Mouse (Mus musculus) midbrain, embryonic 10.5 days (tissue): ENCODE measurements around the gene Emcn. TPM values are rescaled to one million over a fixed set of nuclear protein-coding genes. Genes with fewer than 3 reads are reported as not detected.
A peak's percentile ranks its signal among the peaks of the same experiment; 100 is the strongest.

Source experiments
- DNase-seq: peaks from one replicate; pipeline ENCODE4 v3.0.0-alpha.2; 2017; ENCODE audit warnings: low spot score
- H3K27ac ChIP-seq: fragments of 300-500 bp; sonication (generic); replicated peaks from 2 replicates; pipeline ENCODE4 v1.5.1; 2016; ENCODE audit warnings: mild to moderate bottlenecking
- H3K27me3 ChIP-seq: fragments of 300-500 bp; sonication (generic); 2 replicates; pipeline ENCODE4 v1.6.1; 2016; ENCODE audit warnings: low read depth, mild to moderate bottlenecking; ENCODE audit not compliant: poor library complexity, severe bottlenecking
- H3K36me3 ChIP-seq: fragments of 300-500 bp; sonication (generic); 2 replicates; pipeline ENCODE4 v1.6.1; 2016; ENCODE audit warnings: mild to moderate bottlenecking, moderate library complexity
- H3K4me1 ChIP-seq: fragments of 300-500 bp; sonication (generic); 2 replicates; pipeline ENCODE4 v1.6.1; 2016
- H3K4me3 ChIP-seq: fragments of 300-500 bp; sonication (generic); 2 replicates; pipeline ENCODE4 v1.5.1; 2016; ENCODE audit warnings: mild to moderate bottlenecking, moderate library complexity
- H3K9me3 ChIP-seq: fragments of 300-500 bp; sonication (generic); replicated peaks from 2 replicates; pipeline ENCODE4 v1.6.1; 2016; ENCODE audit warnings: mild to moderate bottlenecking
- WGBS: fragments of 180-500 bp; shearing (Covaris S2); methylation state at CpG from one replicate; pipeline ENCODE4 v1.1.7; 2016; 5-methylcytosine and 5-hydroxymethylcytosine counted together
- polyA plus RNA-seq: library from polyadenylated mRNA; unstranded; fragments of >200 nt; fragmentation: Nextera tagmentation; extraction: Ambion mirVana; gene quantifications from 2 replicates; pipeline ENCODE4 v1.2.1, GENCODE M21; 2016

Emcn gene
- polyA plus RNA-seq, result 17.7 and 26.6 TPM in 2 replicates

DNA sequence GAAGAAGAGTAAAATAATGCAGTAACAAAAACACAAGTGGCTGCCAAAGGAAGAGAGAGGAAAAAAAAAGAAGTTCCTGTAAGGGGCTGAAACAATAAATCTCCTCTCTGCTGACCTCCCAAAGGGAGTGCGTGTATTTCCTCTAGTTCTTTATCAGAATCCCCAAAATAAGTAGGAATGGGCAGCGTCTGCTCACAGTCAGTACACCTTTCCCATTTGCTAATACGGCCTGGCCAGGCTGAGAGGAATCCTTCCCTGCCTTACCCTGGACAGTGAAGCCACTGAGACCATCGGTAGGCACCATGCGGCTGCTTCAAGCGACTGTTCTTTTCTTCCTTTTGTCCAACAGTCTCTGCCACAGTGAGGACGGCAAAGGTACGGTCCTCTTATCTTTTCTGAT lies at the start of gene Emcn:
Gene Emcn, plus strand, starts transcription at position 130 of the 400 bp plus-strand sequence.
- H3K27ac ChIP-seq, result peak within 1 kb of the TSS; percentile 42; the same call in 1 of the 2 replicates
- no peaks in the 10 kb centered on the region for H3K4me1 ChIP-seq
- H3K9me3 ChIP-seq, result no peaks in the 10 kb centered on the region
- DNase-seq, result no peak
- no peak within 1 kb of the TSS for H3K4me3 ChIP-seq
- H3K27me3 ChIP-seq, result no peaks in the 10 kb centered on the region
- WGBS, result 74% methylated on average over 8 of the region's 8 CpGs
- H3K36me3 ChIP-seq, result no peaks in the 10 kb centered on the region

DNA sequence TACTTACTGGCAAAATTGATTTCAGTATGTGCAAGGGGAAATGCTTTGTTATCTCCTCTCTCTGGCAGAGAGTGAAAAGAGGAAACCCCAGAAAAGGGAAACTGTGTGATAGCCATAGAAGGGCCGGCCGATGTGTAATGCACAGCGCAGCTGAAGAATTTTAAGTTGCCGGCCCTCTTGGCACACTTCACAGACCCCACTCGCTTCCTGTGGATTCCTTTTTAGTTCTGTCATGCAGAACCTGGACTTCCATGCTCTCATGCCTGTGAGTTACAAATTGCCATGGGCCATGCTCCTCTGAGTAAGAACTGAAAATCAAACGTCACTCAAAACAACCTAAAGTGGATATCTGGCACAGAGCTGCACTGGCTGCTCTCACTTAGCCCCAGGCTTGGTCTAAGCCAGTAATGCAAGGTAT lies 47.7 kb upstream of the Emcn start:
- no peak for DNase-seq
- 81% methylated on average over 6 of the region's 6 CpGs for WGBS
- no peaks in the 10 kb centered on the region for H3K27me3 ChIP-seq

DNA sequence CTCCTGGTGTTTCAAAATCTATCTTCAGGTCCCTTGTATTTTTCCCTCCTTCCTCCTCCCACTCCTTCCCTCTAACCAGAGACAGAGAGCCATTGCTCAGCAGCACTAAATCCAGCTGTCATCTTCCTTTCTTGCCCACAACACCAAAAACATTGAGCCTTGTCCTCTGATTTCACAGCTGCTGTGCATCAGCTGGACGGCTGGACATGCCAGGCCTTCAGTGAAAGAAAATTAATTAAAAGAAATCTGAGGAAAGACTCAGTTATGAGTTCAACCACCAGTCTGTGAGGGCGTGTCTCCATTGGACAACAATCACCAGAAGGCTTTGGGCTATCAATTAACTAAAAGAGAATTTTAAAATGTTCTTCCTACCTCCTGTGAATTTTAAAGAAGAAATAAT lies 42.6 kb upstream of the Emcn start:
- H3K4me1 ChIP-seq, result no peaks in the 10 kb centered on the region
- WGBS, result 82% methylated on average over 2 of the region's 2 CpGs
- H3K27me3 ChIP-seq, result no peaks in the 10 kb centered on the region
- no peaks in the 10 kb centered on the region for H3K9me3 ChIP-seq
- DNase-seq, result no peak
- H3K27ac ChIP-seq, result no peak overlapping the region
- H3K36me3 ChIP-seq, result no peaks in the 10 kb centered on the region
- H3K4me3 ChIP-seq, result no peak overlapping the region

More for the DNA sequence above, 47.7 kb upstream of the Emcn start:
- H3K4me1 ChIP-seq, result no peaks in the 10 kb centered on the region
- no peak overlapping the region for H3K27ac ChIP-seq
- no peak overlapping the region for H3K4me3 ChIP-seq
- no peaks in the 10 kb centered on the region for H3K36me3 ChIP-seq
- no peaks in the 10 kb centered on the region for H3K9me3 ChIP-seq

DNA sequence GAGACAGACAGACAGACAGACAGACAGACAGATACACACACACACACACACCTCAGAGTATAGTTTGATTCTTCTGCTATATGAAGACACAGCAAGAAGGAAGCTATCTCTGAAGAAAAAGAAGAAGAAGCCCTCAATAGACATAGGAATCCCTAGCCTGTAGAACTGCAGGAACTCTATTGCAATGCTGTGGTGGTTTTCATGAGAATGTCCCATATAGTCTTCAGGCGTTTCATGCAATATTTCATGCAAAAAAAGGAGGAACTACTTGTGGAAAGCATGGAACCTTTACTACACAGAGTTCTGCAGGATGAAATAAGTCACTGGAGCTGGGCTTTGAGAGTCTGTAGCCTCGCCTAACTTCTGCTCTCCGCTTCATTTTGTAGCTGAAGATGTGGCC lies 40.7 kb upstream of the Emcn start:
- Histone ChIP-seq H3K27me3 (no peaks in the 10 kb centered on the region), H3K36me3 (no peaks in the 10 kb centered on the region), H3K27ac (no peak overlapping the region), H3K9me3 (no peaks in the 10 kb centered on the region), H3K4me1 (no peaks in the 10 kb centered on the region), H3K4me3 (no peak overlapping the region)
- no peak for DNase-seq
- 89% methylated on average over 3 of the region's 3 CpGs for WGBS

DNA sequence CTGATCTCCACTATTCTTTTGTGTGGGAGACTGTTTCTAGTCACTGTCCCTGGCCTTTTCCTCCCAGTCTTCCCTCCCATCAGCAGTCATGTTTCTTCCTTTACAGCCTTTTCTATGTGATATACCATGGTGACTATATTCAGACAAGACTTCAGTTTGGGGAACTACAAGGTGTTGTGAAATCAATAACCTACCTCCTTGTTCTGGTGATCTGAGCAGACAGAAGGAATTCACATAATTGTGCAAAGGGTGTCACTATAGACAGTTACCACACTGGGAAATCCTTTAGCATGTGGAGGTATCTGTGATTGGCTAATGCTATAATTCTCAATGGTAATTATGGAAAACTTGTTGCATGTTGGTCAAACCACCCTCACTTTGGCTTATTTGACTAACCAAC lies 39.7 kb upstream of the Emcn start:
- H3K27me3 ChIP-seq, result no peaks in the 10 kb centered on the region

DNA sequence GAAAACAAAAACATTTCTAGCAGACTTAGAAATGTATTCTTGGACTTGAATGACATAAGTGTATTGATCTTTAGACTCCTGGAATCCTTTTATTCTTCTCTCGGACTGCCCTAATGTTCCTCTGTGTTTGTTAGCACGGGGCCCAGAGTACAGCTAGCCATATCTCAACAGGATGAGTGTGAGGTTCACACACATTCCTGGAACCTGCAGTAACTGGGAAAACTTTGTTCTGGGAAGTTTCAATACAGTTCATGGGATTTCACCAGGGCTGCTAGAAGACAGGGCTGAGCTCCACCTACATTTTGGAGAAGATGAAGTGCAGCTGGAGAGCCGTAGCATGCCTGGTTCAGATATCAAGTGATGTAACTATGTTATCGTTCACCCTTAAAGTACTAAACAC lies 38.1 kb upstream of the Emcn start:
- Histone ChIP-seq H3K27me3 (no peaks in the 10 kb centered on the region), H3K36me3 (no peaks in the 10 kb centered on the region), H3K27ac (no peak overlapping the region), H3K4me3 (no peak overlapping the region), H3K9me3 (no peaks in the 10 kb centered on the region), H3K4me1 (no peaks in the 10 kb centered on the region)
- WGBS, result 84% methylated on average over 4 of the region's 4 CpGs
- no peak for DNase-seq

More for the DNA sequence above, 39.7 kb upstream of the Emcn start:
- no peak for DNase-seq
- Histone ChIP-seq H3K4me1 (no peaks in the 10 kb centered on the region), H3K4me3 (no peak overlapping the region), H3K27ac (no peak overlapping the region), H3K9me3 (no peaks in the 10 kb centered on the region), H3K36me3 (no peaks in the 10 kb centered on the region)

DNA sequence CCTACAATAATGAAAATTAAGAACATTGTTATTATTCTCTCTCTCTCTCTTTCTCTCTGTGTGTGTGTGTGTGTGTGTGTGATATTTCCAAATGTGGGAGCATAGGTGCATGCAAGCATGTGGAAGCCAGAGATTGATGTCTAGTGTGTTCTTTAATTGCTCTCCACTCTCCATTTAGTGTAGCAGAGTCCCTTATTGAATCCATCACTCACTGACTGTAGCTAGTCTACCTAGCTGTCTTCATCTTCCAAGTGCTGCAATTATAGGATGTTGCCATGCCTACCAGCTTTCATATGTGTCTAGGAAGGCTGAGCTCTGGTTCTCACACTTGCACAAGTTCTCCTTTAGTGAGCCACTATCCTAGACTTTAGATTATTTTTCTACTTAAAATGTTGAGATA lies 30.9 kb upstream of the Emcn start:
- H3K4me3 ChIP-seq, result no peak overlapping the region
- no peaks in the 10 kb centered on the region for H3K36me3 ChIP-seq
- H3K4me1 ChIP-seq, result no peaks in the 10 kb centered on the region
- no peaks in the 10 kb centered on the region for H3K9me3 ChIP-seq
- DNase-seq, result no peak
- no peak overlapping the region for H3K27ac ChIP-seq
- H3K27me3 ChIP-seq, result no peaks in the 10 kb centered on the region

DNA sequence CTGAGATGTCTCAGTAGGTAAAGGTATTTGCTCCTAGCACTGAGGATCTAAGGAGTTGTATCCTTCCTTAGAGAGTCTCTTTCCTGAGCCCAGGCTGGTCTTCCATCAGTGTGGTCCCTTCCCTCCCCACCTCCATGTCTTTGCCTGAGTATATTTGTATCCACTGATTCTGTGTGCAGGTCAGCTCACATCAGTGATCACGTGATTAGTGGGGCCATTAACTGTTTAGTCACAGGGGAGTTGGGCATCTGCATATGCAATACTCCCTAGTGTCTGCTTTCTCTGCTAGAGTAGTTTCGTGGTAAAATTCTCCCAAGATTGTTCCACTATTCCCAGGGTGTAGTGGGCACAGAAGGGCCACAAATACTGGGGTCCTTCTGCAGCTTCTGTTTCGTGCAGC lies 28.3 kb upstream of the Emcn start:
- WGBS, result 77% methylated on average over 3 of the region's 3 CpGs
- no peaks in the 10 kb centered on the region for H3K27me3 ChIP-seq
- no peaks in the 10 kb centered on the region for H3K36me3 ChIP-seq
- no peaks in the 10 kb centered on the region for H3K9me3 ChIP-seq
- H3K27ac ChIP-seq, result no peak overlapping the region
- DNase-seq, result no peak
- no peak overlapping the region for H3K4me3 ChIP-seq
- H3K4me1 ChIP-seq, result no peaks in the 10 kb centered on the region

DNA sequence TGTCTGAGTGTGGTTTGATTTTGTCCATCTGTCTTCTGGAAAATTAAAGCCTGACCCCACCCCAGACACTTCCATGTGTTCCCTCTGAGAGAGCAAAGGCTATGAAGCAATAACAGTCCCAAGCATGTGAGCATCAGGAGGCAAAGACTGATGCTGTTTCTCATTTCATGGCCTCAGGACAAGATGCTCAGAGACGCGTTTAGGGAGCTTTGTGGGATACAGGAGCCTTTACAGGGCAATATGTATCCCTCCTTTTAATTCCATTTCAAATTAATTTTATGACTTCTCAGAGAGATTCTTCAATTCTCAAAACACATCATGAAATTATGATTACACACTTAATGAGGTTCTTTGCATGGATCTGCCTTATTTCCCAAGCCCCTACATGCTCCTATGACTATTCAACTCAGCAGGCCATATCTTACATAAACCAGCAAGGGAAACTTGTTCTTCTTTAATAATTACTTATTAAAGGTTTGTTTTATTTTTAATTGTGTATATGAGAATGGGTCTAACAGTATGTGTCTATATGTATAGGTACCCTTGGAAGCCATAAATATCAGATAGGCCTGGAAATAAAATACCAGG lies 27.0 kb upstream of the Emcn start:
- H3K4me3 ChIP-seq, result no peak overlapping the region
- 89% methylated on average over 2 of the region's 2 CpGs for WGBS
- no peak overlapping the region for H3K27ac ChIP-seq
- no peaks in the 10 kb centered on the region for H3K36me3 ChIP-seq
- no peaks in the 10 kb centered on the region for H3K27me3 ChIP-seq
- no peaks in the 10 kb centered on the region for H3K9me3 ChIP-seq
- no peak for DNase-seq
- no peaks in the 10 kb centered on the region for H3K4me1 ChIP-seq

DNA sequence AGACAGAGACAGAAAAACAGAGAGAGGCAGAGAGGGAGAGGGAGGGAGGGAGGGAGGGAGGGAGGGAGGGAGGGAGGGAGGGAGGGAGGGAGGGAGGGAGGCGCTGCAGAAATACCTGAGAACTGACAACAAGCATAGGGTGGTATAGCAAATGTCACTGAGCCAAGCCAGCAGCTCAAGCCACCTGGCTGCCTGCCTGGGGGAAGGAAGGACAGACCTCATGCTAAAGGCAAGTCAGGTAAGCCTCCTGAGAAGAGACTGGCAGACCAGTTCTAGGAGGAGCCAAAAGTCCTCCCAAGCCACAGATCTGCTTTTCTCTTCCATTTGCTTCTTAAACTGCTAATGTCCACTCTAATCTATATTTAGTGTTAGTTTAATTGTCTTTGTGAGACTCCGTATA lies 22.5 kb upstream of the Emcn start:
- Histone ChIP-seq H3K27me3 (no peaks in the 10 kb centered on the region), H3K4me1 (peaks cover 12% of the 10 kb centered on the region), H3K27ac (no peak overlapping the region), H3K9me3 (no peaks in the 10 kb centered on the region), H3K4me3 (no peak overlapping the region), H3K36me3 (no peaks in the 10 kb centered on the region)
- DNase-seq, result no peak
- 95% methylated on average over 1 of the region's 2 CpGs for WGBS

DNA sequence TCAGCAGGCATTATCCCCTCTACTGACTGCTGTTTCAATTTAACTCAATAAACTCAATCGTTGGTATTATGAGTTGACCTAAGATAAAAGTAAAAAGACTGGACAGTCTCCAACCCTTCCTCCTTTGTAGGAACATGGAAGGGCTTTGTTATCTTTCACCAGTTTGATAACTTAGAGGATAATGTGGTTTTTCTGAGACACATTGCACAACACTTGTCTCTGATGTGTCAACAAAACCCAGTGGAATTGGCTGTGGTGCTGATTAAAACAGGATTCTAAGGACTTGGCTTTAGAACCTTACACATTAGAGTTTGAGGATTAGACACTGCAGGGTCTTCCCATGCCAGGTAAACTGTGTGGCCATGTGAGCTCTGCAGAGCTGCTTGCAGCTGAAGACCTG lies 20.9 kb upstream of the Emcn start:
- Histone ChIP-seq H3K36me3 (no peaks in the 10 kb centered on the region), H3K9me3 (no peaks in the 10 kb centered on the region), H3K4me1 (peaks cover 12% of the 10 kb centered on the region), H3K4me3 (no peak overlapping the region), H3K27me3 (no peaks in the 10 kb centered on the region), H3K27ac (no peak overlapping the region)
- 67% methylated on average over 1 of the region's 1 CpGs for WGBS
- DNase-seq, result no peak

DNA sequence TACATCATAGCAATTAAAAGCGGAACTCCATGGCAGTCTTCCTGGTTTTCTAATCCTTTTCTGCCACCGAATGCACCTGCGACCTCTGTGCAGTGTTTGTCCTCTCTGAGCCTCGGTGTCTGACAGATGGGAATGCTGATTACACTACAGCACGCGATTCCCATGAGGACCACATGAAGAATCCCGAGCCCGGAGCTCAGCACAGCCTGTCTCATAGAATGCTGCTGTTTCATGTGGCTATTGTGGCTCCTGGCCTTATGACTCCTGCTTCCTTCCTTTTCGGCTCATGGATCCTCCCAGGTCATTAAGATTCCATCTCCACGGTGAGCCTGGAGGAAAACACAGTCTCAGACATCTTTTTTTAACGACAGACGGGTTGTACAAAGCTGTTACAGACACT lies 18.6 kb upstream of the Emcn start:
- H3K36me3 ChIP-seq, result no peaks in the 10 kb centered on the region
- no peak overlapping the region for H3K4me3 ChIP-seq
- H3K4me1 ChIP-seq, result peaks cover 12% of the 10 kb centered on the region
- peak; percentile 22 for DNase-seq
- H3K9me3 ChIP-seq, result no peaks in the 10 kb centered on the region
- no peaks in the 10 kb centered on the region for H3K27me3 ChIP-seq
- H3K27ac ChIP-seq, result no peak overlapping the region
- whole genome bisulfite sequencing, result 71% methylated on average over 12 of the region's 12 CpGs

DNA sequence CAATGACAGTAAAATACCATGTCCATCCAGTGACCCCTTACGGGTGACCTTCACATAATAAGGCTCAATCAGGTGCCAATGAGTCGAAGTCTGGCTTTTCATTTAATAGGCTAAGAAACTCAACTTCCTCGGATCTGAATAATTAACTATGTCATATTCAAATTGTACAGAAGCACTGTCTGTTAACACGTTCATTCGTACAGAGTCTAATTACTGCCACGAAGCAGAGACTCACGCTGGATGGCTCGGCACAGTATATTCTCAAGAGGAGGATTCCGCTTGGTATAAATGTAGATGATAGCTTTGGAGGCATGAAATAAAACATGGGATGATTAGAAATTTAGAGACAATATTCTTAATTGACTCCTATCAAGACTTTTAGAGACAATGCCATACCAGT lies 11.0 kb upstream of the Emcn start:
- Histone ChIP-seq H3K27me3 (no peaks in the 10 kb centered on the region), H3K36me3 (no peaks in the 10 kb centered on the region), H3K4me1 (0 out of 2 replicates have a peak, but pooled peaks cover 3% of the 10 kb centered on the region), H3K9me3 (no peaks in the 10 kb centered on the region), H3K27ac (no peak overlapping the region), H3K4me3 (no peak overlapping the region)
- no peak for DNase-seq
- WGBS, result 83% methylated on average over 9 of the region's 9 CpGs

DNA sequence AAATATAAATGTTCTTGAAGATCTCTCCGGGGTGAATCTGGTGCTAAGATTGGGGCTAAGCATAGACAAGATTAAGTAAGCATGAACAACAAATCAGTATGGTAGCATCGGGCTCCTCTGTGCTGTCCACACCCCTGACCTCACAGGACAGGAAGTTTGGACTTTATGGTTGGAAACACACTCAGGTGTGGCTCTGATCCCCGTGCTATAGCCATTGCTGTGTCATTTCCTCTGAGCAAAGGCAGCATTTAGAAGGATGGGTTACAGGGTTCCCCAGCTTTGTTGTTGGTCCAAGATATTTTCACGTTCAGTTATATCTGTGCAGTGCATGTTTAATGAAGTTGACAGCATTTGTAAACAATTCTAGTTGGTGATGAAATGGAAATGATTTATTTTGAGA lies 9.9 kb upstream of the Emcn start:
- Histone ChIP-seq H3K4me3 (no peak overlapping the region), H3K27me3 (no peaks in the 10 kb centered on the region), H3K9me3 (no peaks in the 10 kb centered on the region), H3K4me1 (0 out of 2 replicates have a peak, but pooled peaks cover 3% of the 10 kb centered on the region), H3K27ac (no peak overlapping the region), H3K36me3 (no peaks in the 10 kb centered on the region)
- 85% methylated on average over 4 of the region's 4 CpGs for WGBS
- DNase-seq, result no peak
